Mouse (Mus musculus): Measurements from ENCODE around the gene Thnsl2. TPM values are rescaled to one million over a fixed set of nuclear protein-coding genes. Genes with fewer than 3 reads are reported as not detected.

Thnsl2 gene
- polyA plus RNA-seq, 1 experiment from 2014 or later = 4.4 TPM

DNA sequence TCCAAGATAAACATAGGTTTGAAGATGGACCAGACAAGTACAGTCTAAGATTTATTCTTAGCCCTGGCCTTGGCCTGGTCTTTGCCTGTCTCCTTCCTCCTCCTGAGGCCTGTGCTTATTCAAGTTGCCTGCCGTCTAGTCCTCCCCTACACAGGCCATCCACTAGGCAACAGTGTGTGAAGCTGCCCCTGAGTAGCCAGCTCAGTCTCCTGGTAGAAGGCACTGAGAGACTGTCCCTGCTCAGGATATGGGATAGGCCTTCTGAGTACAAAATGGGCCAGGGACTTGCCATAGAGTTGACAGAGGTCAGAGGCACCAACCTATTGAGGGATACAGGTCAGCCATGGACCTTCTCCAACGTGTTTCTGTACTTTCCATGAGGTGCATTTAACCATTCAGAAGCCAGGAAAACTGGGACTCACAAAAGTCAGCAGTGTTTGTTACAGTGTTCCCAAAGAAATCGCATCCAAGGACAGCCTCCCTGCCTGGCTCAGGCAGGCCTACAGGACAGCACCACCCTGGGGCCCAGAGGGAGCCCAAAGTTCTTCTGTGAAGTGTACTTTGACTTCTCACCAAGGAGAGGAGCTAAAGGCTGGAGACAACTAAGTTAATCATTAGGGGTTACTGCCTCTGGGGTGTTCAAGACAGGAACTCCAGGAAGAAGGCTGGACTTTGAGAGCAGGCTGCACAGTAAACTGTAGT is 1.2 kb upstream of the Thnsl2 start:
- DNase-seq (ENCODE audit: low spot score) (no peak), ATAC-seq (no peak)
- WGBS = 71% methylated on average over 3 of the region's 3 CpGs
- H3K4me3 ChIP-seq (ENCODE audit: low read depth, low read length) = no peak overlapping the region
- peaks cover 4% of the 10 kb centered on the region; the same call in 1 of the 2 replicates for H3K4me1 ChIP-seq (ENCODE audit: control insufficient read depth, insufficient read depth, low read length)
- H3K9me3 ChIP-seq (replicated peaks; ENCODE audit: control insufficient read depth, low read length) = no peaks in the 10 kb centered on the region
- H3K9ac ChIP-seq (ENCODE audit: low read length) = no peak overlapping the region
- no peak overlapping the region for H3K4me2 ChIP-seq (ENCODE audit: low read length)
- H3K27ac ChIP-seq (ENCODE audit: low read depth, low read length) = no peak overlapping the region
- H3K36me3 ChIP-seq (ENCODE audit: control insufficient read depth, insufficient read depth, low read length) = no peaks in the 10 kb centered on the region
- H3K27me3 ChIP-seq (replicated peaks; ENCODE audit: control insufficient read depth, insufficient read depth, low read length) = no peaks in the 10 kb centered on the region

DNA sequence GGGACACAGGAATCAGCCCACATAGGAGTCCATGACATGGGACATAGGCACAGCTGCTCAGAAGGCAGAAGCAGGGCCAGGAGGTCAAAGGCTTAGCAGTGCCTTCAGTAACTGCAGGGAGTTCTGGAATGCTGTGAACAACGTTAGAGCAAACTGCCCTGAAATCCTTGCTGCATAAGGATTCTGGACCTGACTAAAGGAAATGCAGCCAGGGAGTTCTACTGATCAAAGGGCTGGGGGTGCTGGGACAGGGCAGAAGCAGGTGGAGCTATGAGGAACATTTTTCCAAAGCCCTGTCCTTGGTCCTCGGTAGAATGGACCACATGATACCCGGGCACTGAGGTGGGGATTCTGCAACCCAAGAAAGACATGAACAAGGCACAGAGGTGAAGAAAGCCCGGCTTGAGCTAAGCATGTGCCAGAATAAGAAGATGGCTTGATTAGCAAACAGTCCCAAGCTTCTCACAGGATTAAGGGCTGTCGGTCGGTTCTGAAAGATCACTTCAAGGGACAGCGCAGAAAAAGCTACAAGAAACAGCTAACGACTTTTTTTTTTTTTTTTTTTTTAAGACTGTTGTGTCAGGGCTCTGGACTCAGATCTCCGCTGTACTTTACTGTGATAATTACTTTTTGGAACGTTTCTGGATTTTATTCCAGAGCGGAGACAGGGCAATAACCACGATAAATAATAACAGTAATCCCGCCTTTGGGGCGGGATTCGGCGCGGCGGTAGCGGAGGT is 915 bp downstream of the Thnsl2 start:
- no peaks in the 10 kb centered on the region for H3K27me3 ChIP-seq (replicated peaks; ENCODE audit: control insufficient read depth, insufficient read depth, low read length)
- H3K4me1 ChIP-seq (ENCODE audit: control insufficient read depth, insufficient read depth, low read length) = peaks cover 4% of the 10 kb centered on the region; the same call in 1 of the 2 replicates
- H3K27ac ChIP-seq (ENCODE audit: low read depth, low read length) = no peak overlapping the region
- peak overlapping the region; percentile 80 for H3K4me2 ChIP-seq (ENCODE audit: low read length)
- DNase-seq (ENCODE audit: low spot score) (peak; percentile 4), ATAC-seq (peak; percentile 9; the same call in 1 of the 2 replicates)
- no peaks in the 10 kb centered on the region for H3K9me3 ChIP-seq (replicated peaks; ENCODE audit: control insufficient read depth, low read length)
- H3K4me3 ChIP-seq (ENCODE audit: low read depth, low read length) = peak overlapping the region; percentile 53
- WGBS = 1% methylated on average over 19 of the region's 19 CpGs
- peak overlapping the region; percentile 73 for H3K9ac ChIP-seq (ENCODE audit: low read length)
- no peaks in the 10 kb centered on the region for H3K36me3 ChIP-seq (ENCODE audit: control insufficient read depth, insufficient read depth, low read length)

DNA sequence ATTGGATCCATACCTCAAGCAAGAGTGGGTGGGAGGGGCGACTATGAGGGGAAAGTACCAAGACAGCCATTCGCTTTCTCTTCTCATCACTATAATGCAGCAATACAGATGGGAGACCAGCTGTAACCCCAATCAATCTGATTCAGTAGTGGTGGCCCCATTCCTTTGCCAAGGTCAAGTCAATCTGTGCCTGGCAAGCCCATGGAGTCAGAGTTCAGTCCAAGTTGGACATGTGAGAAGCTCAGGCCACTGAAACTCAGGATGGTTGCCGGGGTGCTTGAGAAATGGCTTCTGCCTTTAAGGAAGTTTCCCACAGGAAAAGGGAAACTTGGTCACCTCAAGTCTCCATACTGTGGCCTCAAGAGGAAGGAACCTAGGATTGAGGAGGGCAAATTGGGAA is 9.2 kb downstream of the Thnsl2 start:
- DNase-seq (ENCODE audit: low spot score) = no peak
- no peak overlapping the region for H3K27ac ChIP-seq (ENCODE audit: low read depth, low read length)
- H3K4me3 ChIP-seq (ENCODE audit: low read depth, low read length) = no peak overlapping the region
- ATAC-seq = no peak
- H3K27me3 ChIP-seq (replicated peaks; ENCODE audit: control insufficient read depth, insufficient read depth, low read length) = no peaks in the 10 kb centered on the region
- H3K4me2 ChIP-seq (ENCODE audit: low read length) = no peak overlapping the region
- no peaks in the 10 kb centered on the region for H3K4me1 ChIP-seq (ENCODE audit: control insufficient read depth, insufficient read depth, low read length)
- H3K9me3 ChIP-seq (replicated peaks; ENCODE audit: control insufficient read depth, low read length) = no peaks in the 10 kb centered on the region
- WGBS = 85% methylated on average over 3 of the region's 3 CpGs
- H3K36me3 ChIP-seq (ENCODE audit: control insufficient read depth, insufficient read depth, low read length) = no peaks in the 10 kb centered on the region
- H3K9ac ChIP-seq (ENCODE audit: low read length) = no peak overlapping the region

DNA sequence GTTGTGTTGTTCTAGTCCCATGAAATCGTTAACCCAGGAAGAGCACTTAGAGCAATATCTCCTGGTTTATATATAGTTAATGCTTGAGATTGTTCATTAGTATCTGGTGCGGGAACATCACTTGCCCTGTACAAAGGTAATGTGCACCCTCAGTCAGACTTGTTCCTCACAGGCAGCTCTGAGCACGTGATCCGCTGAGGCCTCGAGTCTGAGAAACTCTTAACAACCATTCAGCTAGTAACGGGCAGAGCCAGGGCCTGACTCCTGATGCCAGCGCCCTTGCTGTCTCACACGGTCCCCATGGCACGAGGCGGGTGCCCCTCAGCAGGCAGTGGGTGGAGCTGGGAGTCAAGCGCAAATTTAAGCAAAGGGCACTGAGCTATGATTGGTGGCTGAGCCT is 10.7 kb downstream of the Thnsl2 start:
- H3K9ac ChIP-seq (ENCODE audit: low read length) = no peak overlapping the region
- no peak for DNase-seq (ENCODE audit: low spot score)
- no peaks in the 10 kb centered on the region for H3K36me3 ChIP-seq (ENCODE audit: control insufficient read depth, insufficient read depth, low read length)
- 76% methylated on average over 11 of the region's 11 CpGs for WGBS
- H3K4me1 ChIP-seq (ENCODE audit: control insufficient read depth, insufficient read depth, low read length) = no peaks in the 10 kb centered on the region
- no peaks in the 10 kb centered on the region for H3K27me3 ChIP-seq (replicated peaks; ENCODE audit: control insufficient read depth, insufficient read depth, low read length)
- H3K9me3 ChIP-seq (replicated peaks; ENCODE audit: control insufficient read depth, low read length) = no peaks in the 10 kb centered on the region
- ATAC-seq = no peak
- H3K27ac ChIP-seq (ENCODE audit: low read depth, low read length) = no peak overlapping the region
- H3K4me2 ChIP-seq (ENCODE audit: low read length) = no peak overlapping the region
- H3K4me3 ChIP-seq (ENCODE audit: low read depth, low read length) = no peak overlapping the region

DNA sequence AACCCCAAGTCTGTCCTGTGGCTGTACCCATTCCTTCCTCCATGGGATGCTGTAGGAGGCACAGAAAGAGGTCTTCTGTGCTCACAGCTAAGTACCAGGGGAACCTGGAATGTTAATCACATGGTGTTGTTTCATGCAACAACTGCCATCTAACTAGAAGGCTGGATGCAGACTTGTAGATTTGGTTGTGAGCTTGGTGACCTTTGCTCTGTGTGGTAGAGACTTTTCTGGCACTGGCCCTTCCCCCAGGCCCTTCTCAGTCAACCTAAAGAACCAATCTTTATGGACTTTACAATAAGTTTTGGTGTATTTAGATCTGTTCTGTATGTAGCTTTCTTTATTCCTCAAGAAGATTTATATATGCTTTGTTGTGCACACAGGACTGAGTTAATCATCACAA is 13.2 kb downstream of the Thnsl2 start:
- no peaks in the 10 kb centered on the region for H3K9me3 ChIP-seq (replicated peaks; ENCODE audit: control insufficient read depth, low read length)
- no peak for ATAC-seq

DNA sequence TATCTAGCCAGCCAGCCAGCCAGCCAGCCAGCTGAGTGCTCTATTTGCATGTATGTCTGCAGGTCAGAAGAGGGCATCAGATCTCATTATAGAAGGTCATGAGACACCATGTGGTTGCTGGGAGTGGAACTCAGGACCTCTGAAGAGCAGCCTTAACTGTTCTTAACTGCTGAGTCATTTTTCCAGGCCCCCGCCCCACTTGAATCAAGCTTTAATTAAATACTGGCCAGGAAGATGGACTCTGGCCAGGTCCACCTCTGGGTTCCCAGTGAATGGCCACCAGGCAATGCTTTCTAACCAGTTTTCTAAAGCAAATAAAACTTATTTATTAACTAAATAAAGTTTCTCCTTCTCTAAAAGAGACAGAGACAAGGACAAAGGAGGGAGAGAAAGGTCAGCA is 14.0 kb downstream of the Thnsl2 start:
- H3K9me3 ChIP-seq (replicated peaks; ENCODE audit: control insufficient read depth, low read length) = no peaks in the 10 kb centered on the region
- ATAC-seq (no peak), DNase-seq (ENCODE audit: low spot score) (no peak)
- no peak overlapping the region for H3K4me3 ChIP-seq (ENCODE audit: low read depth, low read length)
- no peaks in the 10 kb centered on the region for H3K4me1 ChIP-seq (ENCODE audit: control insufficient read depth, insufficient read depth, low read length)
- H3K9ac ChIP-seq (ENCODE audit: low read length) = no peak overlapping the region
- 84% methylated on average over 1 of the region's 1 CpGs for WGBS
- H3K4me2 ChIP-seq (ENCODE audit: low read length) = no peak overlapping the region
- no peaks in the 10 kb centered on the region for H3K27me3 ChIP-seq (replicated peaks; ENCODE audit: control insufficient read depth, insufficient read depth, low read length)
- H3K36me3 ChIP-seq (ENCODE audit: control insufficient read depth, insufficient read depth, low read length) = no peaks in the 10 kb centered on the region
- H3K27ac ChIP-seq (ENCODE audit: low read depth, low read length) = no peak overlapping the region

More for the DNA sequence above, 13.2 kb downstream of the Thnsl2 start:
- Histone ChIP-seq H3K9ac (ENCODE audit: low read length) (no peak overlapping the region), H3K4me1 (ENCODE audit: control insufficient read depth, insufficient read depth, low read length) (no peaks in the 10 kb centered on the region), H3K36me3 (ENCODE audit: control insufficient read depth, insufficient read depth, low read length) (no peaks in the 10 kb centered on the region), H3K4me3 (ENCODE audit: low read depth, low read length) (no peak overlapping the region), H3K27me3 (replicated peaks; ENCODE audit: control insufficient read depth, insufficient read depth, low read length) (no peaks in the 10 kb centered on the region), H3K27ac (ENCODE audit: low read depth, low read length) (no peak overlapping the region), H3K4me2 (ENCODE audit: low read length) (no peak overlapping the region)
- no peak for DNase-seq (ENCODE audit: low spot score)

DNA sequence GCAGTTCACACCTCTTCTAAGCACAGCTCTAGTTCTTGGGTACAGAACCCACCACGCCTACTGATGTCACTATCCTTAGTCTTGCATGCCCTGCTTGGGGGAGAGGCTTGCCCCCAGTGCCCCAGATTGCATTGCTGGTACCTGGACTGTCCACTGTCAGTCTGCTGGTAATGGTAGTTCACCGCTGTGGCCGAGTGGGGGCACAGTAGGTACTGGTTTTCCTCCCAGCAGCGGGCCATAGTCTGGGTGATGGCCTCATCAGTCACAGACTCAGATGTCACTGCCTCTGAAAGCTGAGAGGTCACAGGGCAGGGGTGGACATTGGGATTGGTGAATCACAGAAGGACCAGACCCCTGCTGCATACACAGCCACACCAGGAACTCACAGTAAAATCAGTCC is 15.2 kb downstream of the Thnsl2 start:
- Histone ChIP-seq H3K9me3 (replicated peaks; ENCODE audit: control insufficient read depth, low read length) (no peaks in the 10 kb centered on the region), H3K27me3 (replicated peaks; ENCODE audit: control insufficient read depth, insufficient read depth, low read length) (no peaks in the 10 kb centered on the region), H3K9ac (ENCODE audit: low read length) (no peak overlapping the region), H3K36me3 (ENCODE audit: control insufficient read depth, insufficient read depth, low read length) (no peaks in the 10 kb centered on the region), H3K4me2 (ENCODE audit: low read length) (no peak overlapping the region), H3K4me3 (ENCODE audit: low read depth, low read length) (no peak overlapping the region), H3K27ac (ENCODE audit: low read depth, low read length) (no peak overlapping the region), H3K4me1 (ENCODE audit: control insufficient read depth, insufficient read depth, low read length) (no peaks in the 10 kb centered on the region)
- WGBS = 55% methylated on average over 4 of the region's 4 CpGs
- DNase-seq (ENCODE audit: low spot score) (no peak), ATAC-seq (no peak)

DNA sequence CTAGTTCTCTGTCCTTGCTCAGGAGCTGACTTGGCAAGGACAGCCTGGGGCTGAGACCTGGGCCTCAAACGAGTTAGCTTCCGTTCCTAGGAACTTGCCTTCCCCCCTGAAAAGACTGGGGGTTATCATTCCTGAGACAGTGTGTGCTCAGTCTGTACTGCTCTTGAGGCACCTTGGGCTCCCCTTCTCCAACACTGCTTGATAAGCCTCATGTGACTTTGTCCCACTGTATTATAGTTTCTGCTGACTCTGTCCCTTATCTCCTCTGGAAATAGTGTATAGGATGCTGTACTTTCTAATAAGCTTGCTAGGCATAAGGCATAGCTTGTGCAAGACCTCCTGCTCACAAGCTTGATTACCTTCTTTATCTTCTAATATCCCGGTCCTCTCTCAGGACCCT is 17.9 kb downstream of the Thnsl2 start:
- no peak overlapping the region for H3K4me2 ChIP-seq (ENCODE audit: low read length)
- H3K4me3 ChIP-seq (ENCODE audit: low read depth, low read length) = no peak overlapping the region
- H3K27ac ChIP-seq (ENCODE audit: low read depth, low read length) = no peak overlapping the region
- no peaks in the 10 kb centered on the region for H3K36me3 ChIP-seq (ENCODE audit: control insufficient read depth, insufficient read depth, low read length)
- no peaks in the 10 kb centered on the region for H3K4me1 ChIP-seq (ENCODE audit: control insufficient read depth, insufficient read depth, low read length)
- no peaks in the 10 kb centered on the region for H3K9me3 ChIP-seq (replicated peaks; ENCODE audit: control insufficient read depth, low read length)
- H3K9ac ChIP-seq (ENCODE audit: low read length) = no peak overlapping the region
- ATAC-seq (no peak), DNase-seq (ENCODE audit: low spot score) (no peak)
- WGBS = 55% methylated on average over 3 of the region's 3 CpGs
- H3K27me3 ChIP-seq (replicated peaks; ENCODE audit: control insufficient read depth, insufficient read depth, low read length) = no peaks in the 10 kb centered on the region

All from forebrain, embryonic 14.5 days (tissue).